In the genomic region with DNA sequence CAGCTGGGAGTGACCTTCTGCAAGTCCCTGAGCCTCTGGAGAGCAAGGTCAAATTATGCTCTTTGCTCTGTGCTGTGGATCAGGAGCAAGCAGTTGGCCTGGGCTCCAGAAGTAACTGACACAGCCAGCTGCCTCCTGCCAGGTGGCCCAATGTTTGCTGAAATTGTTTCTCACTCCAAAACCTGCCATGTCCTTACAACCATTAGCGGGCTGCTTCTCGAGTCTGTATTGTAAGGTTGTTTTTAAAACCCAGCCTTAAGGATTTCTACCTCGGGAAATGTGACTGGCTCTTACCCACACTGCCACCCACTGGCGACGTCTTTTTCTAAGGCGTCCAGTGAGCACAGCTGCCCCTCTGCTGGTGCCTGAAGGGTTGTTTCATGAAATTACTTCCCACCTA, we compare ENCODE assay signal across 8 mouse cellular contexts. TPM values are rescaled to one million over a fixed set of nuclear protein-coding genes. Genes with fewer than 3 reads are reported as not detected.
DNase-seq lines count a peak whose midpoint lies in the region; TF ChIP-seq lines count a peak whose summit lies in the region.

No protein-coding gene starts in this region.

- no peak for TF ChIP-seq POLR2A in cerebellum, adult 2 months (IDR thresholded peaks at IDR 0.05; ENCODE audit: borderline replicate concordance, insufficient read depth, low read length)

- H3K27me3 ChIP-seq in cerebellum, adult 2 months (ENCODE audit: control insufficient read depth, insufficient read depth, low read length): no peaks in the 10 kb centered on the region

- TF ChIP-seq CTCF in cerebellum, adult 2 months (IDR thresholded peaks at IDR 0.05; ENCODE audit: borderline replicate concordance, insufficient read depth, low read depth, low read length): peak; percentile 52

- H3K27ac ChIP-seq in cerebellum, adult 2 months (ENCODE audit: insufficient read depth, low read length): no peak overlapping the region

- peak; percentile 42 to 56 for DNase-seq in cerebellum, adult 2 months
- no peak for DNase-seq in cerebellum, adult 11 months
- peak; percentile 72 for DNase-seq in urinary bladder, postnatal 14 days (ENCODE audit: low spot score)
- DNase-seq in urinary bladder, adult 2 months (ENCODE audit: low spot score): no peak
- peak; percentile 56 for DNase-seq in gastrocnemius, postnatal 10 days
- peak; percentile 67 to 86 for DNase-seq in kidney, postnatal 36 days
- peak; percentile 62 for DNase-seq in naive thymus-derived CD4-positive, alpha-beta T cell, adult 2 months (ENCODE audit: low read depth)
- peak; percentile 73 for DNase-seq in thymus, postnatal 25 days

- no peak overlapping the region for H3K4me3 ChIP-seq in cerebellum, adult 2 months (replicated peaks; ENCODE audit: insufficient read depth, low read depth, low read length)

- H3K4me1 ChIP-seq in cerebellum, adult 2 months (ENCODE audit: control insufficient read depth, insufficient read depth, low read length): no peaks in the 10 kb centered on the region

- WGBS in cerebellum, adult 2 months: 5% methylated on average over 6 of the region's 6 CpGs

RNA-seq across cellular contexts. Expression of a gene that starts 5.0 kb away (rescaled TPM):
- polyA plus RNA-seq in cerebellum, adult 2 months (2012; rRNA removed): 26.2 and 27.3 TPM in 2 replicates
- 8.5 and 13.4 TPM in 2 replicates for polyA plus RNA-seq in urinary bladder, adult 2 months (2012; rRNA removed)
- total RNA-seq in gastrocnemius, postnatal 10 days (2021): 10 to 100 TPM; 10.1 to 10.4 TPM

Comparison
In these comparisons a context has a peak if more than half of its experiments do, and no peak if none do; other contexts are left out.
1. DNase-seq: peak in cerebellum, adult 2 months (2 of 2), urinary bladder, postnatal 14 days (single experiment), gastrocnemius, postnatal 10 days (single experiment), kidney, postnatal 36 days (2 of 2), naive thymus-derived CD4-positive, alpha-beta T cell, adult 2 months (single experiment) and thymus, postnatal 25 days (single experiment); none in cerebellum, adult 11 months (single experiment) and urinary bladder, adult 2 months (single experiment).